Mouse (Mus musculus) cerebellum, adult 2 months (tissue): Measurements from ENCODE around the gene Cacng2. TPM values are rescaled to one million over a fixed set of nuclear protein-coding genes. Genes with fewer than 3 reads are reported as not detected.

Experiments used
- DNase-seq, 2 experiments: peaks; one replicate each; pipeline ENCODE4 v3.0.0; 2021
- H3K27ac ChIP-seq: fragments of 200-500 bp; 2 replicates; pipeline ENCODE4 v1.5.1; 2012; ENCODE audit warnings: low read length, control low read depth, inconsistent platforms; ENCODE audit not compliant: insufficient read depth
- H3K27me3 ChIP-seq: fragments of 200-500 bp; 2 replicates; pipeline ENCODE4 v1.6.1; 2012; ENCODE audit warnings: inconsistent platforms, mild to moderate bottlenecking, low read length, moderate library complexity; ENCODE audit not compliant: control insufficient read depth, insufficient read depth
- H3K4me1 ChIP-seq: fragments of 200-500 bp; 2 replicates; pipeline ENCODE4 v1.6.1; 2011; ENCODE audit warnings: low read length; ENCODE audit not compliant: control insufficient read depth, insufficient read depth
- H3K4me3 ChIP-seq: fragments of 200-500 bp; replicated peaks from 2 replicates; pipeline ENCODE3; 2011; ENCODE audit warnings: mild to moderate bottlenecking, low read depth, low read length, control low read depth; ENCODE audit not compliant: insufficient read depth
- CTCF ChIP-seq: fragments of 200-500 bp; IDR thresholded peaks from 2 replicates; pipeline ENCODE4 v1.5.1; 2011; ENCODE audit warnings: low read depth, mild to moderate bottlenecking, control low read depth, low read length, moderate library complexity, borderline replicate concordance; ENCODE audit not compliant: insufficient read depth
- POLR2A ChIP-seq: fragments of 200-500 bp; IDR thresholded peaks from 2 replicates; pipeline ENCODE4 v1.6.1; 2011; ENCODE audit warnings: low read length, control low read depth, borderline replicate concordance; ENCODE audit not compliant: insufficient read depth
- WGBS: fragments of 180-500 bp; shearing (Covaris S2); methylation state at CpG from one replicate; pipeline ENCODE4 v1.1.7; 2018; 5-methylcytosine and 5-hydroxymethylcytosine counted together
- polyA plus RNA-seq: library from polyadenylated mRNA; depleted of rRNA; stranded (reverse); fragments of >200 nt; gene quantifications from 2 replicates; pipeline ENCODE4 v1.2.3, GENCODE M21; 2012

Gene Cacng2
- polyA plus RNA-seq, 1 experiment, result 45.8 TPM

- Histone ChIP-seq H3K4me3 (no peak overlapping the region), H3K27me3 (no peaks in the 10 kb centered on the region), H3K4me1 (peaks cover 39% of the 10 kb centered on the region), H3K27ac (peak overlapping the region; percentile 41; the same call in 1 of the 2 replicates)
- DNase-seq, result no peak
- WGBS, result 25% methylated on average over 14 of the region's 14 CpGs
- no peak for TF ChIP-seq POLR2A
Measured at GRCm38 (mm10) chr15:78062467-78062866, 57.4 kb downstream of the Cacng2 start.

GRCm38 (mm10) chr15:78056930-78057329, 62.9 kb downstream of the Cacng2 start:
- DNase-seq, result no peak
- H3K27ac ChIP-seq, result no peak overlapping the region
- TF ChIP-seq CTCF (no peak), POLR2A (no peak)
- H3K27me3 ChIP-seq, result no peaks in the 10 kb centered on the region
- H3K4me3 ChIP-seq, result no peak overlapping the region
- H3K4me1 ChIP-seq, result peaks cover 33% of the 10 kb centered on the region
- 55% methylated on average over 1 of the region's 1 CpGs for WGBS

GRCm38 (mm10) chr15:78050682-78051081, 69.1 kb downstream of the Cacng2 start:
- H3K4me1 ChIP-seq, result peaks cover 31% of the 10 kb centered on the region
- TF ChIP-seq CTCF (no peak), POLR2A (no peak)
- no peak overlapping the region; the same call in 1 of the 2 replicates for H3K27ac ChIP-seq
- H3K27me3 ChIP-seq, result no peaks in the 10 kb centered on the region
- H3K4me3 ChIP-seq, result no peak overlapping the region
- DNase-seq, result no peak
- WGBS, result 63% methylated on average over 10 of the region's 10 CpGs

GRCm38 (mm10) chr15:78049933-78050332, 69.9 kb downstream of the Cacng2 start:
- no peak for TF ChIP-seq CTCF
- TF ChIP-seq POLR2A, result no peak
- 62% methylated on average over 2 of the region's 2 CpGs for WGBS
- DNase-seq, result no peak
- H3K27ac ChIP-seq, result peak overlapping the region; percentile 23
- H3K4me1 ChIP-seq, result peaks cover 36% of the 10 kb centered on the region
- no peaks in the 10 kb centered on the region for H3K27me3 ChIP-seq
- H3K4me3 ChIP-seq, result no peak overlapping the region

GRCm38 (mm10) chr15:78045842-78046241, 74.0 kb downstream of the Cacng2 start:
- Histone ChIP-seq H3K27me3 (no peaks in the 10 kb centered on the region), H3K4me1 (peaks cover 47% of the 10 kb centered on the region), H3K27ac (0 out of 2 replicates have a peak overlapping the region, but pooled peaks have one; percentile 32), H3K4me3 (no peak overlapping the region)
- 36% methylated on average over 7 of the region's 7 CpGs for WGBS
- no peak for DNase-seq
- TF ChIP-seq CTCF (no peak), POLR2A (no peak)

- peak; percentile 71 to 77 for DNase-seq
- Histone ChIP-seq H3K27ac (peak overlapping the region; percentile 41), H3K4me3 (peak overlapping the region; percentile 12), H3K4me1 (peaks cover 46% of the 10 kb centered on the region), H3K27me3 (no peaks in the 10 kb centered on the region)
- TF ChIP-seq POLR2A, result no peak
- no peak for TF ChIP-seq CTCF
- WGBS, result 7% methylated on average over 7 of the region's 7 CpGs
Measured at GRCm38 (mm10) chr15:78045314-78045713, 74.5 kb downstream of the Cacng2 start.

- Histone ChIP-seq H3K4me1 (peaks cover 41% of the 10 kb centered on the region), H3K27me3 (no peaks in the 10 kb centered on the region), H3K27ac (peak overlapping the region; percentile 8; the same call in 1 of the 2 replicates), H3K4me3 (no peak overlapping the region)
- DNase-seq, result peak in 1 of 2 experiments; percentile 47
- WGBS, result 16% methylated on average over 6 of the region's 6 CpGs
- no peak for TF ChIP-seq CTCF
- TF ChIP-seq POLR2A, result 0 out of 2 replicates have a peak, but pooled peaks have one; percentile 2
Measured at GRCm38 (mm10) chr15:78044826-78045225, 75.0 kb downstream of the Cacng2 start.

GRCm38 (mm10) chr15:78042706-78043105, 77.1 kb downstream of the Cacng2 start:
- peak in 1 of 2 experiments; percentile 52 for DNase-seq
- Histone ChIP-seq H3K27me3 (no peaks in the 10 kb centered on the region), H3K27ac (no peak overlapping the region), H3K4me1 (peaks cover 40% of the 10 kb centered on the region), H3K4me3 (no peak overlapping the region)
- WGBS, result 28% methylated on average over 8 of the region's 8 CpGs
- TF ChIP-seq CTCF (no peak), POLR2A (no peak)

- H3K27me3 ChIP-seq, result no peaks in the 10 kb centered on the region
- no peak overlapping the region for H3K4me3 ChIP-seq
- DNase-seq, result no peak
- TF ChIP-seq POLR2A (no peak), CTCF (no peak)
- 91% methylated on average over 10 of the region's 10 CpGs for WGBS
- peaks cover 33% of the 10 kb centered on the region for H3K4me1 ChIP-seq
- no peak overlapping the region for H3K27ac ChIP-seq
Measured at GRCm38 (mm10) chr15:78037626-78038025, 82.2 kb downstream of the Cacng2 start.
